Mouse (Mus musculus) bone marrow, adult 2 months (tissue): ENCODE data around the gene Cirbp. TPM values are rescaled to one million over a fixed set of nuclear protein-coding genes. Genes with fewer than 3 reads are reported as not detected.

Experiments used
- H3K27ac ChIP-seq: fragments of 200-500 bp; 2 replicates; pipeline ENCODE4 v1.5.1; 2012; ENCODE audit warnings: low read depth, mild to moderate bottlenecking, control low read depth, inconsistent platforms, low read length; ENCODE audit not compliant: control insufficient read depth, poor library complexity, insufficient read depth
- H3K4me1 ChIP-seq: fragments of 200-500 bp; 2 replicates; pipeline ENCODE4 v1.6.1; 2011; ENCODE audit warnings: low read length; ENCODE audit not compliant: control insufficient read depth, insufficient read depth
- H3K4me3 ChIP-seq: fragments of 200-500 bp; replicated peaks from 2 replicates; pipeline ENCODE3; 2011; ENCODE audit warnings: mild to moderate bottlenecking, low read depth, low read length, control low read depth; ENCODE audit not compliant: control insufficient read depth
- CTCF ChIP-seq: fragments of 200-500 bp; IDR thresholded peaks from 2 replicates; pipeline ENCODE4 v1.5.1; 2011; ENCODE audit warnings: low read length, control low read depth; ENCODE audit not compliant: control insufficient read depth, insufficient read depth
- POLR2A ChIP-seq: fragments of 200-500 bp; IDR thresholded peaks from 2 replicates; pipeline ENCODE4 v1.6.1; 2011; ENCODE audit warnings: low read depth, mild to moderate bottlenecking, control low read depth, low read length, borderline replicate concordance; ENCODE audit not compliant: control insufficient read depth
- WGBS: fragments of 180-500 bp; shearing (Covaris S2); methylation state at CpG from one replicate; pipeline ENCODE4 v1.1.7; 2018; 5-methylcytosine and 5-hydroxymethylcytosine counted together
- polyA plus RNA-seq: library from polyadenylated mRNA; stranded (reverse); fragments of >200 nt; gene quantifications from 2 replicates; pipeline ENCODE4 v1.2.4, GENCODE M21; 2011; ENCODE audit warnings: low replicate concordance; ENCODE audit not compliant: missing spikeins, insufficient read depth, insufficient read length

Cirbp gene
- polyA plus RNA-seq, 1 experiment: 277 TPM

- TF ChIP-seq CTCF (no peak), POLR2A (peak; percentile 52; the same call in 1 of the 2 replicates)
- peaks cover 4% of the 10 kb centered on the region for H3K4me1 ChIP-seq
- peak overlapping the region; percentile 69 for H3K4me3 ChIP-seq
- 1% methylated on average over 26 of the region's 26 CpGs for whole genome bisulfite sequencing
- H3K27ac ChIP-seq: peak overlapping the region; percentile 85
Observed at GRCm38 (mm10) chr10:80151211-80152034, 14.4 kb upstream of the Cirbp start.

- TF ChIP-seq POLR2A: no peak
- no peak for TF ChIP-seq CTCF
- Histone ChIP-seq H3K4me1 (peaks cover 3% of the 10 kb centered on the region), H3K4me3 (peak overlapping the region; percentile 69), H3K27ac (peak overlapping the region; percentile 85)
- 30% methylated on average over 15 of the region's 15 CpGs for WGBS
Observed at GRCm38 (mm10) chr10:80152071-80152872, 13.5 kb upstream of the Cirbp start.

- peak overlapping the region; percentile 85 for H3K27ac ChIP-seq
- no peak overlapping the region for H3K4me3 ChIP-seq
- TF ChIP-seq POLR2A (no peak), CTCF (no peak)
- peaks cover 3% of the 10 kb centered on the region for H3K4me1 ChIP-seq
- 66% methylated on average over 3 of the region's 3 CpGs for WGBS
Observed at GRCm38 (mm10) chr10:80152873-80153260, 12.9 kb upstream of the Cirbp start.

GRCm38 (mm10) chr10:80153713-80154112 is 12.1 kb upstream of the Cirbp start:
- H3K4me1 ChIP-seq: peaks cover 5% of the 10 kb centered on the region
- no peak overlapping the region for H3K4me3 ChIP-seq
- H3K27ac ChIP-seq: no peak overlapping the region

GRCm38 (mm10) chr10:80154384-80154783 is 11.4 kb upstream of the Cirbp start:
- WGBS: 92% methylated on average over 7 of the region's 7 CpGs
- Histone ChIP-seq H3K4me1 (peaks cover 5% of the 10 kb centered on the region), H3K27ac (no peak overlapping the region), H3K4me3 (no peak overlapping the region)
- no peak for TF ChIP-seq POLR2A
- TF ChIP-seq CTCF: no peak

More at GRCm38 (mm10) chr10:80153713-80154112, 12.1 kb upstream of the Cirbp start:
- no peak for TF ChIP-seq CTCF
- no peak for TF ChIP-seq POLR2A
- 96% methylated on average over 19 of the region's 19 CpGs for WGBS

- H3K4me1 ChIP-seq: peaks cover 5% of the 10 kb centered on the region
- TF ChIP-seq POLR2A (no peak), CTCF (no peak)
- no peak overlapping the region for H3K4me3 ChIP-seq
- H3K27ac ChIP-seq: peak overlapping the region; percentile 17
- WGBS: 71% methylated on average over 1 of the region's 1 CpGs
Observed at GRCm38 (mm10) chr10:80155277-80155676, 10.5 kb upstream of the Cirbp start.

GRCm38 (mm10) chr10:80156002-80156751 is 9.6 kb upstream of the Cirbp start:
- 81% methylated on average over 29 of the region's 29 CpGs for WGBS
- Histone ChIP-seq H3K4me1 (peaks cover 11% of the 10 kb centered on the region), H3K4me3 (no peak overlapping the region), H3K27ac (peak overlapping the region; percentile 30; the same call in 1 of the 2 replicates)
- TF ChIP-seq CTCF: no peak
- TF ChIP-seq POLR2A: 0 out of 2 replicates have a peak, but pooled peaks have one; percentile 12

- WGBS: 85% methylated on average over 7 of the region's 7 CpGs
- Histone ChIP-seq H3K4me3 (no peak overlapping the region), H3K27ac (peak overlapping the region; percentile 30; the same call in 1 of the 2 replicates), H3K4me1 (peaks cover 14% of the 10 kb centered on the region)
- no peak for TF ChIP-seq CTCF
- TF ChIP-seq POLR2A: no peak
Observed at GRCm38 (mm10) chr10:80156752-80157053, 9.1 kb upstream of the Cirbp start.
